Mouse (Mus musculus) forebrain, embryonic 14.5 days (tissue): ENCODE measurements at regions not wholly inside any gene's neighbourhood (a gene's known extent, or its start where the extent isn't known, plus 50 kb on each side); places are given as distances from the start of the nearest gene placed in this dataset.
A peak's percentile ranks its signal among the peaks of the same experiment; 100 is the strongest.

Source experiments
- ATAC-seq: fragments of 200-750 bp; cut with Nextera tagmentation; 2 replicates; pipeline ENCODE4 v1.8.0; 2017; ENCODE audit warnings: mild to moderate bottlenecking, moderate library complexity
- DNase-seq: peaks from one replicate; pipeline ENCODE4 v3.0.0-alpha.2; 2015; ENCODE audit warnings: low spot score
- H3K27ac ChIP-seq: fragments of 300-500 bp; sonication (generic); 2 replicates; pipeline ENCODE4 v1.5.1; 2014; ENCODE audit warnings: low read depth, mild to moderate bottlenecking, control low read depth, low read length, moderate library complexity
- H3K27me3 ChIP-seq: fragments of 300-500 bp; sonication (generic); replicated peaks from 2 replicates; pipeline ENCODE4 v1.6.1; 2014; ENCODE audit warnings: low read length, control low read depth, mixed read lengths; ENCODE audit not compliant: control insufficient read depth, insufficient read depth
- H3K36me3 ChIP-seq: fragments of 300-500 bp; sonication (generic); 2 replicates; pipeline ENCODE4 v1.6.1; 2014; ENCODE audit warnings: low read length, control low read depth; ENCODE audit not compliant: control insufficient read depth, insufficient read depth
- H3K4me1 ChIP-seq: fragments of 300-500 bp; sonication (generic); 2 replicates; pipeline ENCODE4 v1.6.1; 2014; ENCODE audit warnings: antibody characterized with exemption, low read length, control low read depth; ENCODE audit not compliant: control insufficient read depth, insufficient read depth
- H3K4me2 ChIP-seq: fragments of 300-500 bp; sonication (generic); 2 replicates; pipeline ENCODE4 v1.6.1; 2014; ENCODE audit warnings: mild to moderate bottlenecking, control low read depth, low read length
- H3K4me3 ChIP-seq: fragments of 300-500 bp; sonication (generic); 2 replicates; pipeline ENCODE4 v1.5.1; 2014; ENCODE audit warnings: low read depth, low read length, control low read depth
- H3K9ac ChIP-seq: fragments of 300-500 bp; sonication (generic); 2 replicates; pipeline ENCODE4 v1.6.1; 2014; ENCODE audit warnings: mild to moderate bottlenecking, low read length, control low read depth, moderate library complexity
- H3K9me3 ChIP-seq: fragments of 300-500 bp; sonication (generic); replicated peaks from 2 replicates; pipeline ENCODE4 v1.6.1; 2016; ENCODE audit warnings: low read length, control low read depth, mixed read lengths; ENCODE audit not compliant: control insufficient read depth
- WGBS: fragments of 180-500 bp; shearing (Covaris S2); extraction: QIAGEN DNeasy Blood & Tissue Kit; methylation state at CpG from one replicate; pipeline ENCODE4 v1.1.7; 2014; 5-methylcytosine and 5-hydroxymethylcytosine counted together

GRCm38 (mm10) chr8:90070006-90070405, 278.1 kb downstream of the Tox3 start:
- WGBS = 6% methylated on average over 5 of the region's 5 CpGs
- H3K4me2 ChIP-seq = peak overlapping the region; percentile 10; the same call in 1 of the 2 replicates
- DNase-seq = peak; percentile 46

DNA sequence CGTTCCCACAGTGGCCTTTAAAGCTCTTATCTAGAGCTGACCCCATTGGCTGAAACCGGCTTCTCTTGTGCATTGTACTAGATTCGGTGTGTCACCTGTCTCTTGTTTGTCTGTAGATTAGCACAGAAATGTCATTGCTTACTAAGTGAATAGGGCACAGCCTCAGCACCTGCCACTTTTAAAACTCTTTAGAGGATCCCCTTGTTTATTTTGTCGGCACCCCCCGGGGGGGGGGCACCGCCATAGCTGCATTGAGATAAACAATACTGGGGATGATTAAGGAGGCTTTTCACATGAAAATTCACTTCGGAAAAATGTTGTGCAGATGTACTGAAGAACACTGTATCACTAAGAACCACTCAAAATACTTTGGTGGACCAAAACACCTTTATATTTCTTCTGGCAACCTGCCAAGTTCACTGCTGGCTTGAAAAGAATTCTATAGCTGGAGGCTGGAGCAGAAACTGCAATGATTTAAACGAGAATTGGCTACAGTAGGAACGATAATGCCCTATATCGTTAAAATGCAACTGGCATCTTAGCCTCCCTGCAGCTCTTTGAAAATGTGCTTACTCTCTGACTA, 278.6 kb downstream of the Tox3 start:
- Histone ChIP-seq H3K36me3 (no peaks in the 10 kb centered on the region), H3K27ac (peak overlapping the region; percentile 16), H3K4me3 (no peak overlapping the region), H3K4me2 (peak overlapping the region; percentile 10; the same call in 1 of the 2 replicates), H3K4me1 (peaks cover 22% of the 10 kb centered on the region), H3K9ac (no peak overlapping the region), H3K9me3 (no peaks in the 10 kb centered on the region), H3K27me3 (no peaks in the 10 kb centered on the region)
- DNase-seq = peak; percentile 93
- peak; percentile 81 for ATAC-seq
- under 1% methylated on average over 10 of the region's 10 CpGs for WGBS

More at GRCm38 (mm10) chr8:90070006-90070405, 278.1 kb downstream of the Tox3 start:
- peak; percentile 38; the same call in 1 of the 2 replicates for ATAC-seq
- Histone ChIP-seq H3K36me3 (no peaks in the 10 kb centered on the region), H3K9me3 (no peaks in the 10 kb centered on the region), H3K27ac (peak overlapping the region; percentile 16), H3K4me1 (peaks cover 19% of the 10 kb centered on the region), H3K9ac (no peak overlapping the region), H3K27me3 (no peaks in the 10 kb centered on the region), H3K4me3 (no peak overlapping the region)

DNA sequence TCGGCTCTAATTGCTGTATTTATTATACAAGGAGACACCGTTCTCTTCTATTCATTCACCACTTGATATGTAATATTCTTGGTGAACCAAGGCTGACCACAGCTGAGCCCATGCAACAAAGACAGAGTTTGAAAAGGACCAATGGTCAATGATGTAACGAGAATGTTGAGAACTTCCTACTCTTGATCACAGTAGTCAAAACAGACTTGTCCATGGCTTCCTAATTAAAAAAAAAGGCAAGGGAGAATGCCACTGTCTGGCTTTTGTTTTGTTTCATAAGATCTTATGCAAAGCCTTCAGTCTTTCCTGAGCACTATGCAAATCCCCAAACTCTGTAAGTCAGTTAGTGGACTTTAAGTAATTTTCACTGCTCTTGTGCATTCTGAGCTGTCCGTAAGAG, 279.7 kb downstream of the Tox3 start:
- peak; percentile 22 for DNase-seq
- Histone ChIP-seq H3K9me3 (no peaks in the 10 kb centered on the region), H3K36me3 (no peaks in the 10 kb centered on the region), H3K4me2 (no peak overlapping the region), H3K4me1 (peaks cover 23% of the 10 kb centered on the region), H3K27me3 (no peaks in the 10 kb centered on the region), H3K9ac (no peak overlapping the region), H3K27ac (no peak overlapping the region; the same call in 1 of the 2 replicates), H3K4me3 (no peak overlapping the region)
- 23% methylated on average over 4 of the region's 4 CpGs for WGBS
- ATAC-seq = no peak

DNA sequence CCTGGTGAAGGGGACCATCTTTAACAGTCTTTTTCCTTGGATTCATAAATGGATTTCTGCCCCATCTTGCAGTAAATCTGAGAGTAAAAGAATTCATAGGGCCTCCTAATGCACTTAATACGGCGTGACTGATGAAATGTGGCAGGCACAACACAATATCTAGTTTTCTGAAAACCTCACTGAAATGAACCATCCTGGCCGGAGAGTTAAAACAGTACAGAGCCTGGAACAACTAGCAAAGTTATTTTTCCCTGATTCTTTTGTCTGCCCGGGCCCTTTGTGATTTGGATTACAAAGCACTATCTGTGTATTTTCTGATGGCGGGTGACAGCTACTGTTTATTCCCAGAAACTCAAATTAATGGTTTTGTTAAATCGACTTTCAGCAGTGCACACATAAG, 283.8 kb downstream of the Tox3 start:
- H3K4me1 ChIP-seq = peaks cover 11% of the 10 kb centered on the region; the same call in 1 of the 2 replicates
- H3K27me3 ChIP-seq = no peaks in the 10 kb centered on the region
- H3K4me3 ChIP-seq = no peak overlapping the region
- H3K36me3 ChIP-seq = no peaks in the 10 kb centered on the region
- no peak overlapping the region for H3K27ac ChIP-seq
- no peaks in the 10 kb centered on the region for H3K9me3 ChIP-seq
- H3K9ac ChIP-seq = no peak overlapping the region
- DNase-seq (no peak), ATAC-seq (no peak)
- WGBS = 44% methylated on average over 6 of the region's 6 CpGs
- H3K4me2 ChIP-seq = no peak overlapping the region

DNA sequence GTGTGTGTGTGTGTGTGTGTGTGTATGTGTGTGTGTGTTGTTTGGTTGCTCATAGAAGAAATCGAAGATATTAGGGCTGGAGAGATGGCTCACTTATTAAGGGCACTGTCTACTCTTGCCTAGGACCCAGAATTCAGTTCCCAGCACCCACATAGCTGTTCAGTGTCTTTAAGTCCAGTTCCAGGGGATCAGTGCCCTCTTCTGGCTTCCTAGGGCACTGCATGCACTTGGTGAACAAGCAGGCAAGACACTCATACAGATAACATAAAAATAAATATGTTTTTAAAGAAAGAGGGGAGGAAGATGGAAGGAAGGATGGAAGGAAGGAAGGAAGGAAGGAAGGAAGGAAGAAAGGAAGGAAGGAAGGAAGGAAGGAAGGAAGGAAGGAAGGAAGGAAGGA, 284.9 kb downstream of the Tox3 start:
- no peak for ATAC-seq
- DNase-seq = no peak
- WGBS = 100% methylated on average over 1 of the region's 1 CpGs
- Histone ChIP-seq H3K27ac (no peak overlapping the region), H3K4me2 (no peak overlapping the region), H3K36me3 (no peaks in the 10 kb centered on the region), H3K4me3 (no peak overlapping the region), H3K9me3 (no peaks in the 10 kb centered on the region), H3K4me1 (peaks cover 14% of the 10 kb centered on the region), H3K27me3 (no peaks in the 10 kb centered on the region), H3K9ac (no peak overlapping the region)

DNA sequence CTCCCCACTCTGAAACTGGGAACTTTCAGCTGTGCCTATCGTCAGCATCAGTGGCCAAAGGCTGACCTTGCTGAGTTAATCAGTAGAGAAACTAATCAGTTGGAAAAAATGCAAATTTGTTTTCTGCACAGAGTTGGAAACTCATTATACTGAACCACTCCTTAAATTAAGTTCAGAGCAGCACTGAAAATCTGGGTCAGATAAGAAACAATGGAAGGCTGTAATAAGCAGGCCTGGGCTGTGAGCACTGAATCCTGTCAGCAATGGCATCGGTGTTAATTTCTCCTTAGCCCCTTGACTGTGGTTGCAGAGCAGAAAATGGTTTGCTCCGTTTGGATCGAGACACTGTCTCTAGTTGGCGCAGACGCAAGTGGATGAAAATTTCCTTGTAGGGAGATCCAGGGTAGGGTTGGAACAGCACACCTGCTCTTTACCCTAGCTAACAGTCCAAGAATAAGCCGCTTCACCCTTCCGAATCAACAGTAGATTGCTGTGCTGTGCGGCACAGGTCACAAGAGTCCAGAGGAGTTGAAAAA, 289.4 kb downstream of the Tox3 start:
- 24% methylated on average over 9 of the region's 9 CpGs for WGBS
- Histone ChIP-seq H3K4me1 (peaks cover 10% of the 10 kb centered on the region; the same call in 1 of the 2 replicates), H3K9me3 (no peaks in the 10 kb centered on the region), H3K9ac (no peak overlapping the region), H3K36me3 (no peaks in the 10 kb centered on the region), H3K27me3 (no peaks in the 10 kb centered on the region), H3K27ac (peak overlapping the region; percentile 63; the same call in 1 of the 2 replicates), H3K4me2 (no peak overlapping the region), H3K4me3 (no peak overlapping the region)
- DNase-seq = peak; percentile 77
- peak; percentile 85 for ATAC-seq

GRCm38 (mm10) chr8:90056331-90056730, 291.8 kb downstream of the Tox3 start:
- H3K4me1 ChIP-seq = peaks cover 10% of the 10 kb centered on the region; the same call in 1 of the 2 replicates
- no peak for ATAC-seq
- DNase-seq = no peak
- H3K4me3 ChIP-seq = no peak overlapping the region
- WGBS = 92% methylated on average over 1 of the region's 1 CpGs
- H3K27me3 ChIP-seq = no peaks in the 10 kb centered on the region
- no peaks in the 10 kb centered on the region for H3K36me3 ChIP-seq
- H3K27ac ChIP-seq = no peak overlapping the region
- H3K9ac ChIP-seq = no peak overlapping the region
- no peaks in the 10 kb centered on the region for H3K9me3 ChIP-seq
- H3K4me2 ChIP-seq = no peak overlapping the region

GRCm38 (mm10) chr8:90046779-90047178, 301.4 kb downstream of the Tox3 start:
- Histone ChIP-seq H3K9me3 (no peaks in the 10 kb centered on the region), H3K36me3 (no peaks in the 10 kb centered on the region), H3K9ac (no peak overlapping the region), H3K27ac (no peak overlapping the region), H3K27me3 (no peaks in the 10 kb centered on the region), H3K4me1 (no peaks in the 10 kb centered on the region), H3K4me2 (no peak overlapping the region), H3K4me3 (no peak overlapping the region)
- 20% methylated on average over 9 of the region's 9 CpGs for WGBS
- ATAC-seq = no peak
- peak; percentile 46 for DNase-seq

GRCm38 (mm10) chr8:90036436-90036835, 311.7 kb downstream of the Tox3 start:
- H3K27ac ChIP-seq = no peak overlapping the region
- WGBS = 22% methylated on average over 3 of the region's 3 CpGs

More at GRCm38 (mm10) chr8:90036436-90036835, 311.7 kb downstream of the Tox3 start:
- no peaks in the 10 kb centered on the region for H3K36me3 ChIP-seq
- H3K4me3 ChIP-seq = no peak overlapping the region
- no peak for DNase-seq
- H3K27me3 ChIP-seq = no peaks in the 10 kb centered on the region
- no peak overlapping the region for H3K9ac ChIP-seq
- no peak overlapping the region for H3K4me2 ChIP-seq
- 0 out of 2 replicates have a peak, but pooled peaks cover 3% of the 10 kb centered on the region for H3K9me3 ChIP-seq
- H3K4me1 ChIP-seq = no peaks in the 10 kb centered on the region
- ATAC-seq = no peak
